Mouse (Mus musculus) neural tube, embryonic 14.5 days (tissue): Measurements from ENCODE around the gene Abhd14b. TPM values are rescaled to one million over a fixed set of nuclear protein-coding genes. Genes with fewer than 3 reads are reported as not detected.

Source experiments
- ATAC-seq: fragments of 200-750 bp; cut with Nextera tagmentation; 2 replicates; pipeline ENCODE4 v1.8.0; 2017; ENCODE audit warnings: low read depth, mild to moderate bottlenecking, moderate TSS enrichment, moderate library complexity
- H3K27ac ChIP-seq: fragments of 300-500 bp; sonication (generic); 2 replicates; pipeline ENCODE4 v1.5.1; 2014; ENCODE audit warnings: low read depth, mild to moderate bottlenecking, control low read depth, low read length, moderate library complexity, mixed read lengths
- H3K27me3 ChIP-seq: fragments of 300-500 bp; sonication (generic); 2 replicates; pipeline ENCODE4 v1.6.1; 2014; ENCODE audit warnings: low read length; ENCODE audit not compliant: control insufficient read depth, insufficient read depth
- H3K36me3 ChIP-seq: fragments of 300-500 bp; sonication (generic); 2 replicates; pipeline ENCODE4 v1.6.1; 2014; ENCODE audit warnings: low read length, mixed read lengths; ENCODE audit not compliant: control insufficient read depth, insufficient read depth
- H3K4me1 ChIP-seq: fragments of 300-500 bp; sonication (generic); 2 replicates; pipeline ENCODE4 v1.6.1; 2014; ENCODE audit warnings: low read length; ENCODE audit not compliant: control insufficient read depth, insufficient read depth
- H3K4me2 ChIP-seq: fragments of 300-500 bp; sonication (generic); 2 replicates; pipeline ENCODE4 v1.6.1; 2014; ENCODE audit warnings: mild to moderate bottlenecking, low read depth, low read length, control low read depth
- H3K4me3 ChIP-seq: fragments of 300-500 bp; sonication (generic); 2 replicates; pipeline ENCODE4 v1.5.1; 2014; ENCODE audit warnings: low read depth, low read length, control low read depth, mixed read lengths
- H3K9ac ChIP-seq: fragments of 300-500 bp; sonication (generic); replicated peaks from 2 replicates; pipeline ENCODE4 v1.6.1; 2014; ENCODE audit warnings: low read depth, mild to moderate bottlenecking, control low read depth, low read length, mixed read lengths
- H3K9me3 ChIP-seq: fragments of 300-500 bp; sonication (generic); 2 replicates; pipeline ENCODE4 v1.6.1; 2016; ENCODE audit warnings: low read length; ENCODE audit not compliant: control insufficient read depth
- WGBS: fragments of 180-500 bp; shearing (Covaris S2); extraction: QIAGEN DNeasy Blood & Tissue Kit; methylation state at CpG from one replicate; pipeline ENCODE4 v1.1.7; 2014; 5-methylcytosine and 5-hydroxymethylcytosine counted together
- polyA plus RNA-seq: library from polyadenylated mRNA; unstranded; fragments of >200 nt; fragmentation: Nextera tagmentation; extraction: Ambion mirVana; gene quantifications from 2 replicates; pipeline ENCODE4 v1.2.1, GENCODE M21; 2014

The Abhd14b gene
- polyA plus RNA-seq: 8.6 TPM in 2 replicates

DNA sequence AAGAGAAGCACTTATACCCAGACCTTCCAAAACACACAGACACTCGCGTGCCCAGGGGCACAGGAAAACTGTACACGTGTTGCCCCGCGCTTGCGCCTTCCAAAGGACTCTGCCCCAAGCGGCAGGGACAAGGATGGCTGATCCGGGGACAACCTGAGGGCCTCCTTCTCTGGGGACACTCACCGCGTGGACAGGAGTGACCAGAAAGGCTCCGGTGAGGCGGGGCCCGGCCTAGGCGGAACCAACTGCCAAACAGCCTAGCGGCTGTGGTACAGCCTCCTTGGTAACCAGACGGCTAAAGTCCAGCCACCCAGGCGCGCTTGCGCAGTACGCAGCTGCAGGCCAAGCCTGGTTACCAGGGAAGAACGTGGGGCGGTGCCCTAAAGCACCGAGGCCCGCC lies at the start of gene Abhd14b, which contains the start of gene Abhd14a:
Abhd14b (plus strand) TSS at position 112 of the 400 bp plus-strand sequence.
Abhd14a (minus strand) TSS at position 331 of the 400 bp plus-strand sequence.
- peaks cover 18% of the 10 kb centered on the region for H3K4me1 ChIP-seq

DNA sequence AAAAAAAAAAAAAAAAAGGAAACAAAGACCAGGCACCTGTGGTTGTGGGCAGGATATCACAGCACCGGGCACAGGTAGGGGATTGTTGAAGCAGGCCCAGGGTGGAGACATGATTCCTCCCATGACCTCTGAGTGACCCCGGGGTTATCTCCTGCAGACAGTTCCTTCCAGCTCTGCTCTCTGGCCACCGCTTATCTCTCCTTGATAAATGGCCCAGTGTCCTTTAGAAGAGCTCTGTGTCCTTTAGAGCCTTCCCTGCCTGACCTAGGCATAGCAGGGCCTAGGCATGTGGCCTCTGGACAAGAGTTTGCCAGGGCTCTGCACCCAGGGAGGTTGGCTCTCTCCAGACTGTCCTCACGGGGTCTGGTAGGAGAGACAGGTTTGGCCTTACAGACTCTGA lies 49.5 kb upstream of the Abhd14b start:
- Histone ChIP-seq H3K4me3 (no peak overlapping the region), H3K27ac (no peak overlapping the region), H3K27me3 (no peaks in the 10 kb centered on the region), H3K4me2 (no peak overlapping the region), H3K9me3 (no peaks in the 10 kb centered on the region), H3K9ac (no peak overlapping the region), H3K36me3 (no peaks in the 10 kb centered on the region), H3K4me1 (0 out of 2 replicates have a peak, but pooled peaks cover 3% of the 10 kb centered on the region)
- WGBS: 76% methylated on average over 4 of the region's 4 CpGs
- ATAC-seq: no peak

More for the DNA sequence above, at the start of gene Abhd14b, which contains the start of gene Abhd14a:
- WGBS: 0% methylated on average over 24 of the region's 24 CpGs
- Histone ChIP-seq H3K9me3 (no peaks in the 10 kb centered on the region), H3K27ac (peak within 1 kb of the TSS; percentile 70), H3K27me3 (no peaks in the 10 kb centered on the region), H3K4me3 (peak within 1 kb of the TSS; percentile 53), H3K9ac (peak within 1 kb of the TSS; percentile 58), H3K36me3 (no peaks in the 10 kb centered on the region), H3K4me2 (peak within 1 kb of the TSS; percentile 78)
- ATAC-seq: peak; percentile 78

DNA sequence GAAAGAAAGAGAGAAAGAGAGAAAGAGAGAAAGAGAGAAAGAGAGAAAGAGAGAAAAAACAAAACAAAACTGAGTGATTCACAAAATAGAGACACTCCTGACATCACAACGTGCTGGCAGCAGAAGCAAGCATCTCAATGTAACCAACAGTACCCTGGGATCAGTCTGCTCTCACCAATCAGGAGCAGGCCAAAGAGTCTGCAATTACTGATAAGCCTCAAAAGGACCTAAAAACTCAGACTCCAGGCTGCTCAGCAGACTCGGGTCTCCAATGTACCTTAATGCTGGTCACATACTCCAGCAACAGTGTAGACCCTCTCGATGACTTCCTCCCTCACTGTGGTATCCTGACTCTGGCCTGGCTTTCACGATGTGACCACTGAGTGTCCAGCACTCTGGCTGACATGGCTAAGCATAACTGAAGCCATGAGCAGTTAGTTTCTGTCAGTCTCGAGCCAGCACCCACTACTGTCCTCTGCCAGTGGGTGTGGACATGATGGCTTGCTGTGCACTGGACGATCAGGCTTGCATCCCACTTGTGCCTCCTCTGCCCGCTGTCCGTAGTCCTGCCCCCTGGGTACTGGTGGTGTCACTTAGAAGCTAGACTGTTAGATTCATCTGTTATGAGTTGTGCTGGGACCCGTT lies 48.5 kb upstream of the Abhd14b start:
- Histone ChIP-seq H3K9ac (no peak overlapping the region), H3K4me1 (0 out of 2 replicates have a peak, but pooled peaks cover 3% of the 10 kb centered on the region), H3K27me3 (no peaks in the 10 kb centered on the region), H3K36me3 (no peaks in the 10 kb centered on the region), H3K4me2 (no peak overlapping the region), H3K27ac (no peak overlapping the region), H3K9me3 (no peaks in the 10 kb centered on the region), H3K4me3 (no peak overlapping the region)
- no peak for ATAC-seq
- WGBS: 83% methylated on average over 9 of the region's 9 CpGs

DNA sequence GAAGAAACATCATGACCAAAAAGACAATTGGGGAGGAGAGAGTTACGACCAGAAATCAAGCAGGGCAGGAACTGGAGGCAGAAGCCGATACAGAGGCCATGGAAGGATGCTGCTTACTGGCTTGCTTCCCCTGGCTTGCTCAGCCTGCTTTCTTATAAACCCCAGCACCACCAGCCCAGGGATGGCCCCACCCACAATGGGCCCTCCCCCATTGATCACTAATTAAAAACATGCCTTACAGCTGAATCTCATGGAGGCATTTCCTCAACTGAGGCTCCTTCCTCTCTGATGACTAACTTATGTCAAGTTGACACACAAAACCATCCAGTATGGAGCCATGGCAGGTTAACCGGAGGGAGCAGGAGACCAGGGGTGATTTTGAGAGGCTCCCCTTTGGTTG lies 47.5 kb upstream of the Abhd14b start:
- 73% methylated on average over 3 of the region's 3 CpGs for WGBS
- ATAC-seq: no peak
- Histone ChIP-seq H3K4me2 (no peak overlapping the region), H3K27me3 (no peaks in the 10 kb centered on the region), H3K36me3 (no peaks in the 10 kb centered on the region), H3K4me3 (no peak overlapping the region), H3K9ac (no peak overlapping the region), H3K4me1 (0 out of 2 replicates have a peak, but pooled peaks cover 3% of the 10 kb centered on the region), H3K27ac (no peak overlapping the region), H3K9me3 (no peaks in the 10 kb centered on the region)

DNA sequence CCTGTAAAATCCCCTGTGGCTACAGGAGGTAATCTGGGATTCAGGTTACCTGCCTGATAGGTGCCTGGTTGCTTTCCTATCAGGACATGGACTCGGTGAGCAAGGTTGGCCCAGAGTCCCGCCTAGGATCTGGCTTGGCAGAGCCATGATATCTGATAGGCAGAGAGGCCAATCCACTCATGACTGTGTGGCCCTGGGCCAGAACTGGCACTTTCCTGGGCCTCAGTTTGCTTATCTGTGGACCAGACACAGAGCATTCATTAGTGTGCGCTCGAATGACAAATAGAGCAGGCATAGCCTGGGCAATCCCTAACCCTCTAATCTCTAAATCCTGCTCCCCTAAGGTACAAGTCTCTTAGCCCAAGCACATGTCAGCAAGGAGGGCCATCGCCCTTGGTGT lies 45.1 kb upstream of the Abhd14b start:
- H3K27ac ChIP-seq: no peak overlapping the region
- no peak overlapping the region for H3K9ac ChIP-seq
- no peak for ATAC-seq
- no peak overlapping the region for H3K4me3 ChIP-seq
- no peak overlapping the region for H3K4me2 ChIP-seq
- no peaks in the 10 kb centered on the region for H3K36me3 ChIP-seq
- WGBS: 79% methylated on average over 5 of the region's 5 CpGs
- no peaks in the 10 kb centered on the region for H3K27me3 ChIP-seq
- no peaks in the 10 kb centered on the region for H3K9me3 ChIP-seq
- no peaks in the 10 kb centered on the region for H3K4me1 ChIP-seq

DNA sequence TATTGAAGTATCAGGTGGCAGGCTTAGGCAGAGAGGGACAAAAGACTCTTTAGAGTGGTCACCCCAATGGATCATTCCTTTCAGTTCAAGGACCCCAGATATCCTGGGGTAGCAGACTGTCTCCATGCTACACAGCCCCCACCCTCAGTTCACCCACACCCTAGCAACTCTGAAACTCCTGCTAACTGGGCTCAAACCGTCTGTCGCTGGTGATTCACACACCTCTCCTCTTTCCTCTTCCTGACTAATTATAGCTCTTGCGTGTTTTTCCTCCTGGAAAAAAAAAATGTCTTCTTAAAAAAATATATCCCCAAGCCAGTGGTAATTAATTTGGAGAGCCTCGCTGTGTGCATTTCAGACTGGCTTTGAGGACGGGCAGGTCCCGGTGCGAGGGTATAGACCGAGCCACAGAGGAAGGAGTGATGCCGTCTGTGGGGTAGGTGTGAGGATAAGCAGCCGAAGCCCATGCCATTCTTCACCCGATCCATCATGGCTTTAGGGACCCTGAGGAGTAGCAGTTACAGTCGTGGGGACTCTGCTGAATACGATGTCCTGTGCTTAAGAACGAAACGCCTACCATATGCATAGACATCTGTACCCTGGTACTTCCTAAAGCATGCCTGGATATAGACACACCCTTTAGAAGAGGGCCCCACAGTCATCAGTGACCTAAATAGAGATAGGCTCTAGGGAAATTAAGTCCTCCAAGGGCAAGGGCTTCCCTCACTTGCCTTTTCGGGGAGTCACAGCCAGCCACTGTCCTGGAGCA lies 44.5 kb upstream of the Abhd14b start:
- H3K4me3 ChIP-seq: no peak overlapping the region
- 85% methylated on average over 16 of the region's 16 CpGs for WGBS
- no peak overlapping the region for H3K27ac ChIP-seq
- no peaks in the 10 kb centered on the region for H3K27me3 ChIP-seq
- no peaks in the 10 kb centered on the region for H3K36me3 ChIP-seq
- H3K4me2 ChIP-seq: no peak overlapping the region
- no peaks in the 10 kb centered on the region for H3K4me1 ChIP-seq
- H3K9me3 ChIP-seq: no peaks in the 10 kb centered on the region
- ATAC-seq: no peak
- no peak overlapping the region for H3K9ac ChIP-seq

DNA sequence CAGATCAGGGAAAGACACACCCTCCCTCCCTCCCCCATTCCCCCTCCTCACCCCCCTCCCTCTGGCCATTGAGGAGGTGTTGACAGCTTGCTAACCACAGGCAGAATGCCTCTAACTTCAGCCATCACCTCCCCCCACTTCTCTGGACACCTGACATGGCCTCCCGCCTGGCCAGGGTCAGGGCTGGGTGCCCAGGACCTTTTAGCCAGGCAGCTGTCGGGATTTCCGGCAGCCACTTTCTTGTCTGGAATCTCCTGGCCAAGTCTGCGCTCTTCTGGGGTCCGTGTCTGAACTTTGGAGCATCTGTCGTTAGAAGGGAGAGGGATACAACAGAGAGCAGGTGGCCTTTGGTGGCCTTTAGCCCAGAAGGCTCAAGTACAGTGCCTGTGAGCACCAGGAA lies 42.0 kb upstream of the Abhd14b start:
- no peak for ATAC-seq

DNA sequence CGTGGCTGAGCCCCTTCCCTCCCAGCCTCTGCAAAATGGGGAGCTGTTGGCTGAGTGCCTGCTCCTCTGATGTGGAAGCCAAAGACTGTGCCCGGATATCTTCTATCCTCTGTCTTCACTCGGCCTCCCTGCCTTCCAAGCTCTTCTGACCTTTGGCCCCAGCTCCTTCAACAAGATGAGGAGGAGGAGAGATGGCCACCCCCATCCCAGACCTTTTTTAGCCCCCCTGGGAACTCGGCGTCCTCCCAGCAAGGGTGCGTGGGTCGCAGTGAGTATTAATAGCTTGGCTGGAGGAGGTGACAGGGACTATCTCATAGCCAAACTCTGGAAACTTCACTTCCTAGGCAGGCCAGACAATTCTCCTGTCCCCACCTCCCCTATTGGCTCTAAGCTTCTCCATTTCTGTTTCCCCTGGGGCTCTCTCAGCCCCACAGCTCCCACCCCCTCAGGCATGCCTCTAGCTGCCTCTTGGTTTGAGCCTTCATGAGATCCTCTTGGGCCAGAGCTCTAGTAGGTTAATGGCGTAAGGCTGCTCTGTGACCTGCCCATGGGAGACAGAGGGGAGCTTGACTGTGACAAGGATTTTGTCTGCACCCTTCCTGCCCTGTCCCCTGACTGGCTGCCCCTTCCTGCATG lies 40.7 kb upstream of the Abhd14b start:
- no peaks in the 10 kb centered on the region for H3K4me1 ChIP-seq
- no peak overlapping the region for H3K9ac ChIP-seq
- WGBS: 64% methylated on average over 8 of the region's 8 CpGs
- H3K27ac ChIP-seq: no peak overlapping the region
- no peak for ATAC-seq
- H3K9me3 ChIP-seq: no peaks in the 10 kb centered on the region
- no peaks in the 10 kb centered on the region for H3K27me3 ChIP-seq
- H3K4me2 ChIP-seq: no peak overlapping the region
- no peak overlapping the region for H3K4me3 ChIP-seq
- no peaks in the 10 kb centered on the region for H3K36me3 ChIP-seq

More for the DNA sequence above, 42.0 kb upstream of the Abhd14b start:
- H3K27ac ChIP-seq: no peak overlapping the region
- H3K36me3 ChIP-seq: no peaks in the 10 kb centered on the region
- H3K9me3 ChIP-seq: no peaks in the 10 kb centered on the region
- H3K4me2 ChIP-seq: no peak overlapping the region
- H3K4me1 ChIP-seq: no peaks in the 10 kb centered on the region
- H3K9ac ChIP-seq: no peak overlapping the region
- WGBS: 52% methylated on average over 6 of the region's 6 CpGs
- H3K27me3 ChIP-seq: no peaks in the 10 kb centered on the region
- no peak overlapping the region for H3K4me3 ChIP-seq

DNA sequence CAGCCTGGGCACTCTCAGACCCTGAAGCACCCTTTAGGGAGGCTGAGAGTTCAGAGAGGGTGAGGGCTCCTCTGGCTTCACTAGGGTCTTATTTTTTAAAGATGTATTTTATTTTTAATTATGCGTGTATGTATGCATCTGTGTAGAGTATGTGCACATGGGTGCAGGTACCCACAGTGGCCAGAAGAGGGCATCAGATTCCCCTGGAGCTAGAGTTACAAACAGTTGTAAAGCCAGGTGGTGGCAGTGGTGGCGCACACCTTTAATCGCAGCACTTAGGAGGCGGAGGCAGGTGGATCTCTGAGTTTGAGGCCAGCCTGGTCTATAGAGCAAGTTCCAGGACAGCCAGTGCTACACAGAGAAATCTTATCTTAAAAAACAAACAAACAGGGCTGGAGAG lies 38.2 kb upstream of the Abhd14b start:
- Histone ChIP-seq H3K9me3 (no peaks in the 10 kb centered on the region), H3K27ac (no peak overlapping the region), H3K27me3 (no peaks in the 10 kb centered on the region), H3K4me3 (no peak overlapping the region), H3K4me1 (no peaks in the 10 kb centered on the region), H3K4me2 (no peak overlapping the region), H3K9ac (no peak overlapping the region), H3K36me3 (no peaks in the 10 kb centered on the region)
- ATAC-seq: no peak
- WGBS: 97% methylated on average over 4 of the region's 4 CpGs
